ENCODE assay signal across 21 mouse cellular contexts in genomic region chr3:31928544-31928943, GRCm38 (mm10). TPM values are rescaled to one million over a fixed set of nuclear protein-coding genes. Genes with fewer than 3 reads are reported as not detected.
DNase-seq lines count a peak whose midpoint lies in the region; ATAC-seq lines count a peak whose summit lies in the region.
"Had no signal": no experiment of that assay in that cellular context is flagged by ENCODE, and none has a peak within 500 bp of the region (broad histone marks: within the 10 kb centered on the region; RNA-seq: fewer than 3 reads in every experiment).

No protein-coding gene starts in this region.

- H3K27ac ChIP-seq in kidney, embryonic 16.5 days (ENCODE audit: low read length), result no peak overlapping the region
- H3K27ac ChIP-seq: embryonic facial prominence, embryonic 10.5 days; forebrain, embryonic 13.5 days; gastrocnemius, adult 2 months; heart, embryonic 13.5 days; hindbrain, embryonic 15.5 days had no signal

- H3K4me3 ChIP-seq in kidney, embryonic 16.5 days (ENCODE audit: low read length), result no peak overlapping the region
- H3K4me3 ChIP-seq: embryonic facial prominence, embryonic 10.5 days; forebrain, embryonic 13.5 days; gastrocnemius, adult 2 months; heart, embryonic 13.5 days; hindbrain, embryonic 15.5 days had no signal

- ATAC-seq in cerebellum, adult (ENCODE audit: insufficient number of reproducible peaks, low FRiP score, low TSS enrichment), result peak; percentile 87
- no peak for ATAC-seq in kidney, embryonic 16.5 days (ENCODE audit: low FRiP score, low TSS enrichment)
- ATAC-seq: CD4-positive, CD25-positive, alpha-beta regulatory T cell, adult 4 months; forebrain, embryonic 13.5 days; forebrain, postnatal 0 days; intestine, embryonic 16.5 days had no signal

- H3K9ac ChIP-seq in kidney, embryonic 16.5 days (replicated peaks; ENCODE audit: low read length), result no peak overlapping the region
- H3K9ac ChIP-seq: forebrain, embryonic 13.5 days; forebrain, postnatal 0 days; heart, embryonic 13.5 days; hindbrain, embryonic 15.5 days had no signal

- no peaks in the 10 kb centered on the region for H3K4me1 ChIP-seq in kidney, embryonic 16.5 days (ENCODE audit: insufficient read depth, low read length)
- H3K4me1 ChIP-seq: embryonic facial prominence, embryonic 10.5 days; forebrain, embryonic 13.5 days; heart, embryonic 13.5 days; hindbrain, embryonic 15.5 days had no signal

- H3K9me3 ChIP-seq in kidney, embryonic 16.5 days (ENCODE audit: low read length), result no peaks in the 10 kb centered on the region
- H3K9me3 ChIP-seq: embryonic facial prominence, embryonic 10.5 days; forebrain, embryonic 13.5 days; G1E; heart, embryonic 13.5 days; hindbrain, embryonic 15.5 days had no signal

- no peaks in the 10 kb centered on the region for H3K27me3 ChIP-seq in kidney, embryonic 16.5 days (ENCODE audit: insufficient read depth, low read length)
- H3K27me3 ChIP-seq: forebrain, embryonic 13.5 days; heart, embryonic 13.5 days; hindbrain, embryonic 15.5 days had no signal

- no peak overlapping the region for H3K4me2 ChIP-seq in kidney, embryonic 16.5 days (replicated peaks; ENCODE audit: low read depth, low read length)
- H3K4me2 ChIP-seq: forebrain, embryonic 13.5 days; heart, embryonic 13.5 days; hindbrain, embryonic 15.5 days had no signal

- 88% methylated on average over 1 of the region's 1 CpGs for WGBS in kidney, embryonic 16.5 days

- no peak for DNase-seq in cerebellum, postnatal 4 days (ENCODE audit: low spot score in 2 of 2)
- DNase-seq in cerebellum, adult 9-10 months, result peak; percentile 81
- peak; percentile 54 to 65 for DNase-seq in cerebellum, postnatal 25 days
- DNase-seq in frontal cortex, postnatal 25 days (ENCODE audit: low spot score in 2 of 2), result no peak
- DNase-seq in heart, adult 9 months (ENCODE audit: low spot score in 2 of 2), result no peak
- DNase-seq: adrenal gland, postnatal 10 days; B cell, adult 2 months; forebrain, postnatal 0 days; gastrocnemius, adult 2 months; gastrocnemius, postnatal 25 days; heart, postnatal 36 days; kidney, adult 2 months had no signal

- H3K36me3 ChIP-seq in kidney, embryonic 16.5 days (ENCODE audit: insufficient read depth, low read length), result no peaks in the 10 kb centered on the region
- H3K36me3 ChIP-seq: embryonic facial prominence, embryonic 10.5 days; G1E; heart, embryonic 13.5 days; hindbrain, embryonic 15.5 days had no signal

RNA-seq across cellular contexts. Expression of gene Kcnmb2, which starts 26.2 kb away (rescaled TPM):
- 2.5 and 3.0 TPM in 2 replicates for polyA plus RNA-seq in kidney, embryonic 16.5 days (2015; fragmentation: Nextera tagmentation; extraction: Ambion mirVana)
- polyA plus RNA-seq: CD4-positive, CD25-positive, alpha-beta regulatory T cell, adult 4 months; G1E had no signal

Comparison
In these comparisons a context has a peak if more than half of its experiments do, and no peak if none do; other contexts are left out.
1. DNase-seq: peak in cerebellum, adult 9-10 months (single experiment) and cerebellum, postnatal 25 days (2 of 2); none in cerebellum, postnatal 4 days (0 of 2), frontal cortex, postnatal 25 days (0 of 2) and heart, adult 9 months (0 of 2).